Mouse (Mus musculus) liver, adult (tissue): ENCODE results near the gene 1700080E11Rik.

Experiments used
- GATA4 ChIP-seq: IDR thresholded peaks from 2 replicates; pipeline ENCODE4 v1.6.1; 2014; ENCODE audit warnings: mild to moderate bottlenecking, low read length; ENCODE audit not compliant: insufficient replicate concordance

1700080E11Rik gene

GRCm38 (mm10) chr9:105144992-105145391, at the start of gene 1700080E11Rik:
1700080E11Rik (minus strand) TSS chr9:105145092.
- no peak for TF ChIP-seq GATA4

- no peak for TF ChIP-seq GATA4
These were observed 41.8 kb upstream of the 1700080E11Rik start for GRCm38 (mm10) chr9:105186725-105187124.

- TF ChIP-seq GATA4, result no peak
These were observed 37.5 kb upstream of the 1700080E11Rik start for GRCm38 (mm10) chr9:105182392-105182791.

- TF ChIP-seq GATA4, result no peak
These were observed 5.7 kb downstream of the 1700080E11Rik start for GRCm38 (mm10) chr9:105139204-105139603.

- no peak for TF ChIP-seq GATA4
These were observed 8.5 kb downstream of the 1700080E11Rik start for GRCm38 (mm10) chr9:105136404-105136803.

GRCm38 (mm10) chr9:105134536-105134935, 10.4 kb downstream of the 1700080E11Rik start:
- TF ChIP-seq GATA4, result no peak

- no peak for TF ChIP-seq GATA4
These were observed 12.9 kb downstream of the 1700080E11Rik start for GRCm38 (mm10) chr9:105132002-105132367.

GRCm38 (mm10) chr9:105131253-105132001, 13.5 kb downstream of the 1700080E11Rik start, which contains the start of gene Nudt16:
Nudt16 (minus strand) TSS chr9:105131824.
- no peak for TF ChIP-seq GATA4

GRCm38 (mm10) chr9:105130331-105130730, 14.6 kb downstream of the 1700080E11Rik start:
- TF ChIP-seq GATA4, result no peak

GRCm38 (mm10) chr9:105103893-105104292, 41.0 kb downstream of the 1700080E11Rik start:
- TF ChIP-seq GATA4, result no peak

GRCm38 (mm10) chr9:105101911-105102310, 43.0 kb downstream of the 1700080E11Rik start:
- TF ChIP-seq GATA4, result no peak

GRCm38 (mm10) chr9:105100807-105101570, 43.9 kb downstream of the 1700080E11Rik start:
- no peak for TF ChIP-seq GATA4
